Mouse (Mus musculus): ENCODE results near the gene Sept1. TPM values are rescaled to one million over a fixed set of nuclear protein-coding genes. Genes with fewer than 3 reads are reported as not detected.

Sept1 gene
- polyA plus RNA-seq, 1 experiment from 2014 or later: 36.6 TPM

- 97% methylated on average over 15 of the region's 15 CpGs for WGBS
- Histone ChIP-seq H3K4me3 (ENCODE audit: low read depth, low read length) (no peak overlapping the region), H3K27me3 (ENCODE audit: control insufficient read depth, insufficient read depth, low read length) (no peaks in the 10 kb centered on the region), H3K36me3 (ENCODE audit: control insufficient read depth, insufficient read depth, low read length) (peaks cover 8% of the 10 kb centered on the region; the same call in 1 of the 2 replicates), H3K27ac (ENCODE audit: low read depth, low read length) (no peak overlapping the region), H3K9me3 (ENCODE audit: control insufficient read depth, low read length) (no peaks in the 10 kb centered on the region), H3K4me1 (replicated peaks; ENCODE audit: control insufficient read depth, insufficient read depth, low read length) (peaks cover 4% of the 10 kb centered on the region; the same call in 1 of the 2 replicates), H3K4me2 (ENCODE audit: low read depth, low read length, severe bottlenecking) (no peak overlapping the region), H3K9ac (ENCODE audit: low read length) (no peak overlapping the region)
- no peak for ATAC-seq (replicated peaks; ENCODE audit: low FRiP score)
- DNase-seq (ENCODE audit: low spot score): no peak
These were observed 39.6 kb upstream of the Sept1 start for GRCm38 (mm10) chr7:127272566-127272965.

DNA sequence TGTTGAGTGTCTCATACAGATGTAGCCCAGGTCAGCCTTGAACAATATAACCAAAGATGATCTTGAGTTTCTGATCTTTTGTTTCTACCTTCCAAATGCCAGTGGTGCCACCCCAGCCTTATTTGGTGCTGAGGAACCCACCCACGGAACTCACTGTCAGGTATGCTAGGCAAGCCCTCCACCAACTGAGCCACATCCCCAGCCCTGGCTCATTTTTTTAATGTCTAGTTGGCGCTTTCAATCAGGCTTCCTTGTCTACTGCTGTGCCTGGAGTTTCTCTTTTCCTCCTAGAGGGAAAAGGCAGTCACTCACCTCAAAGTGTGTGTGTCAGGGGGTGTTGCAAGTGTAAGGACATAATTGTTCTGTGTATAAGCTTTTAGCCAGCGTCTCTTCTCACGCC, 38.2 kb upstream of the Sept1 start:
- 94% methylated on average over 4 of the region's 4 CpGs for WGBS
- no peak overlapping the region for H3K4me3 ChIP-seq (ENCODE audit: low read depth, low read length)
- DNase-seq (ENCODE audit: low spot score): no peak
- H3K9me3 ChIP-seq (ENCODE audit: control insufficient read depth, low read length): no peaks in the 10 kb centered on the region
- no peaks in the 10 kb centered on the region for H3K27me3 ChIP-seq (ENCODE audit: control insufficient read depth, insufficient read depth, low read length)
- no peak overlapping the region for H3K4me2 ChIP-seq (ENCODE audit: low read depth, low read length, severe bottlenecking)
- H3K36me3 ChIP-seq (ENCODE audit: control insufficient read depth, insufficient read depth, low read length): peaks cover 8% of the 10 kb centered on the region; the same call in 1 of the 2 replicates
- H3K4me1 ChIP-seq (replicated peaks; ENCODE audit: control insufficient read depth, insufficient read depth, low read length): peaks cover 4% of the 10 kb centered on the region; the same call in 1 of the 2 replicates
- no peak for ATAC-seq (replicated peaks; ENCODE audit: low FRiP score)
- no peak overlapping the region for H3K27ac ChIP-seq (ENCODE audit: low read depth, low read length)
- no peak overlapping the region for H3K9ac ChIP-seq (ENCODE audit: low read length)

- no peak overlapping the region for H3K4me3 ChIP-seq (ENCODE audit: low read depth, low read length)
- 94% methylated on average over 5 of the region's 5 CpGs for WGBS
These were observed 37.7 kb upstream of the Sept1 start for GRCm38 (mm10) chr7:127270666-127271065.

GRCm38 (mm10) chr7:127270256-127270655, 37.3 kb upstream of the Sept1 start:
- H3K9me3 ChIP-seq (ENCODE audit: control insufficient read depth, low read length): no peaks in the 10 kb centered on the region
- H3K4me2 ChIP-seq (ENCODE audit: low read depth, low read length, severe bottlenecking): no peak overlapping the region
- H3K27ac ChIP-seq (ENCODE audit: low read depth, low read length): no peak overlapping the region
- no peak for ATAC-seq (replicated peaks; ENCODE audit: low FRiP score)
- no peaks in the 10 kb centered on the region for H3K27me3 ChIP-seq (ENCODE audit: control insufficient read depth, insufficient read depth, low read length)
- no peak overlapping the region for H3K9ac ChIP-seq (ENCODE audit: low read length)
- no peak overlapping the region for H3K4me3 ChIP-seq (ENCODE audit: low read depth, low read length)
- H3K36me3 ChIP-seq (ENCODE audit: control insufficient read depth, insufficient read depth, low read length): peaks cover 8% of the 10 kb centered on the region; the same call in 1 of the 2 replicates
- 89% methylated on average over 2 of the region's 2 CpGs for WGBS
- H3K4me1 ChIP-seq (replicated peaks; ENCODE audit: control insufficient read depth, insufficient read depth, low read length): peaks cover 4% of the 10 kb centered on the region; the same call in 1 of the 2 replicates
- no peak for DNase-seq (ENCODE audit: low spot score)

More at GRCm38 (mm10) chr7:127270666-127271065, 37.7 kb upstream of the Sept1 start:
- H3K36me3 ChIP-seq (ENCODE audit: control insufficient read depth, insufficient read depth, low read length): peaks cover 8% of the 10 kb centered on the region; the same call in 1 of the 2 replicates
- no peaks in the 10 kb centered on the region for H3K27me3 ChIP-seq (ENCODE audit: control insufficient read depth, insufficient read depth, low read length)
- no peak for DNase-seq (ENCODE audit: low spot score)
- no peak overlapping the region for H3K27ac ChIP-seq (ENCODE audit: low read depth, low read length)
- no peak overlapping the region for H3K9ac ChIP-seq (ENCODE audit: low read length)
- H3K4me2 ChIP-seq (ENCODE audit: low read depth, low read length, severe bottlenecking): no peak overlapping the region
- no peaks in the 10 kb centered on the region for H3K9me3 ChIP-seq (ENCODE audit: control insufficient read depth, low read length)
- ATAC-seq (replicated peaks; ENCODE audit: low FRiP score): no peak
- H3K4me1 ChIP-seq (replicated peaks; ENCODE audit: control insufficient read depth, insufficient read depth, low read length): peaks cover 4% of the 10 kb centered on the region; the same call in 1 of the 2 replicates

GRCm38 (mm10) chr7:127263526-127263925, 30.6 kb upstream of the Sept1 start:
- Histone ChIP-seq H3K4me1 (replicated peaks; ENCODE audit: control insufficient read depth, insufficient read depth, low read length) (peaks cover 7% of the 10 kb centered on the region), H3K4me3 (ENCODE audit: low read depth, low read length) (no peak overlapping the region), H3K9me3 (ENCODE audit: control insufficient read depth, low read length) (no peaks in the 10 kb centered on the region), H3K27ac (ENCODE audit: low read depth, low read length) (no peak overlapping the region), H3K36me3 (ENCODE audit: control insufficient read depth, insufficient read depth, low read length) (no peaks in the 10 kb centered on the region), H3K4me2 (ENCODE audit: low read depth, low read length, severe bottlenecking) (no peak overlapping the region), H3K9ac (ENCODE audit: low read length) (no peak overlapping the region), H3K27me3 (ENCODE audit: control insufficient read depth, insufficient read depth, low read length) (no peaks in the 10 kb centered on the region)
- ATAC-seq (replicated peaks; ENCODE audit: low FRiP score) (no peak), DNase-seq (ENCODE audit: low spot score) (no peak)
- WGBS: 98% methylated on average over 3 of the region's 3 CpGs

DNA sequence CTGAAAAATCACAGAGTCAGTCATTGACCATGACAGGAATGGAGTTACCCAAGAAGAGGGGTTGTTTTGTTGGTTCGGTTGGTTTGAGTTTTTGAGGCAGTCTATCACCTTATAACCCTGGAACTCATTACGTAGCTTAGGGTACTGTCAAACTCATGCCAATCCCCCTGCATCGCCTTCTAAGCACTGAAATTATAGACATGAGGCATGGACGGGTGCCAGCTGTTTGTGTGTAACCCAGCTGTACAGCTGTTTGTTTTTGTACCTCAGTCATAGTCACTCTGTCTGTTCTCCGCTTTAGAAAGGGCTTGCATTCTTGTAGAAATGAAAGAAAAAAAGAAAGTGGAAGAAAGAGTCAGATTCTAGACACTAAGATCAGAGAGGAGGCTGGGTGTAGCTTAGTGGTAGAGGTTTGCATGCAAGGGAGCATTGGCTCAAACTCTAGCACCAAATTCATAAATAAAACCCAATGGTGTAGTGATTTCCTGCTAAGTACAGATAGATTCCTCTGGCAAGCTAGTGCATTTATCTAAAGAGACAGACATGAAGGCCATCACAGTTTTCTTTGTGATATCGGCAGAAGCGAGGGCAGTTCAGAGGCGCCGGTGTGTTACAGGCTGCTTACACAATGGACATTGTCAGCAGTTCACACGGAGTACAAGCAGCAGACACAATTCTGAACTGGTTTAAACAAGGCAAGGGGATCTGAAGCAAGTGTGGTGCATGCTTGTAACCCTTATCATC, 29.5 kb upstream of the Sept1 start:
- Histone ChIP-seq H3K27ac (ENCODE audit: low read depth, low read length) (no peak overlapping the region), H3K9me3 (ENCODE audit: control insufficient read depth, low read length) (no peaks in the 10 kb centered on the region), H3K4me3 (ENCODE audit: low read depth, low read length) (no peak overlapping the region), H3K9ac (ENCODE audit: low read length) (no peak overlapping the region), H3K4me2 (ENCODE audit: low read depth, low read length, severe bottlenecking) (no peak overlapping the region), H3K36me3 (ENCODE audit: control insufficient read depth, insufficient read depth, low read length) (no peaks in the 10 kb centered on the region; the same call in 1 of the 2 replicates), H3K4me1 (replicated peaks; ENCODE audit: control insufficient read depth, insufficient read depth, low read length) (peaks cover 7% of the 10 kb centered on the region), H3K27me3 (ENCODE audit: control insufficient read depth, insufficient read depth, low read length) (no peaks in the 10 kb centered on the region)
- 87% methylated on average over 10 of the region's 10 CpGs for WGBS
- DNase-seq (ENCODE audit: low spot score): no peak
- ATAC-seq (replicated peaks; ENCODE audit: low FRiP score): no peak

DNA sequence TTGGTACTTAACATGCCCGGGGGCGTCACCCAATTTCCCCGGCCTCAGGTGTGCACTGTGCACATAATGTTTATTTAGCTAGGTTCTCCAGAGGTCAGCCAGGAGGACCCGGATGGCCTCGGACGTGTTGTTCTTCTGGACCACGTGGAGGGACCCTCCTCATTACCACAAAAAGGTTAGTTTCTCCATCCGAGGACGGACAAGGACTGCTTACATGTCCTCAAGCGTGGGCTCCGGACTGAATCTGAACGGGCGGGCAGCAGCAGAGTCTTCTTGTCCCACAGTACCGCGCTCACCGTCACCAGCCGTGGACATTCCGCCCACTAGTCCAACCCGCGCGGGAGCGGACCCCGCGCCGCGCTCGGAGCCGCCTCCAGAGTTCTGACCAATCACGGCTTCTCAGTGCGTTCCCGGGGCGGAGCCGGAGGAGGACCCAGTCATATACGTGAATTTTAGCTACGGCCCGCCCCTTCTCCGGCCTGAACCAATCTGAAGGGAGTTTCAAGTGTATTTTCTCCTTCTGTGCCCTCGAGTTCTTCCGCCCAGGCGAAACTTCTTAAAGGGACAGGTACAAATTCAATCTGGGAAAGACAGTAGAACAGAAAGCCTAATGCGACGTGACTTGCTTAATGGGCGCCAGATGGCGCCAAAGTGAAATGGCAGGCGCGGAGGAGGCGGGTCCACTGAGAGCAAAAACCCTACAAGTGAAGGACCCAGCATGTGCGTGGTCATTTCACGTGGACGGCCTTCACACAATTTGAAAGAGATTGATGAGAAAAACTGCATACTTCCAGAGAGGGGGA, 27.6 kb upstream of the Sept1 start, which contains the start of gene Dctpp1:
TSS of gene Dctpp1 (minus strand) at position 401 of the 803 bp plus-strand sequence.
- Histone ChIP-seq H3K27ac (ENCODE audit: low read depth, low read length) (no peak within 1 kb of the TSS), H3K9me3 (ENCODE audit: control insufficient read depth, low read length) (no peaks in the 10 kb centered on the region), H3K36me3 (ENCODE audit: control insufficient read depth, insufficient read depth, low read length) (no peaks in the 10 kb centered on the region; the same call in 1 of the 2 replicates), H3K4me3 (ENCODE audit: low read depth, low read length) (peak within 1 kb of the TSS; percentile 68), H3K27me3 (ENCODE audit: control insufficient read depth, insufficient read depth, low read length) (no peaks in the 10 kb centered on the region), H3K4me1 (replicated peaks; ENCODE audit: control insufficient read depth, insufficient read depth, low read length) (peaks cover 7% of the 10 kb centered on the region), H3K4me2 (ENCODE audit: low read depth, low read length, severe bottlenecking) (peak within 1 kb of the TSS; percentile 70), H3K9ac (ENCODE audit: low read length) (peak within 1 kb of the TSS; percentile 70)
- peak; percentile 97 for DNase-seq (ENCODE audit: low spot score)
- peak; percentile 99 for ATAC-seq (replicated peaks; ENCODE audit: low FRiP score)
- under 1% methylated on average over 50 of the region's 50 CpGs for WGBS

- H3K4me1 ChIP-seq (replicated peaks; ENCODE audit: control insufficient read depth, insufficient read depth, low read length): peaks cover 7% of the 10 kb centered on the region
- H3K27ac ChIP-seq (ENCODE audit: low read depth, low read length): no peak overlapping the region
- H3K36me3 ChIP-seq (ENCODE audit: control insufficient read depth, insufficient read depth, low read length): no peaks in the 10 kb centered on the region; the same call in 1 of the 2 replicates
- H3K27me3 ChIP-seq (ENCODE audit: control insufficient read depth, insufficient read depth, low read length): no peaks in the 10 kb centered on the region
- H3K9me3 ChIP-seq (ENCODE audit: control insufficient read depth, low read length): no peaks in the 10 kb centered on the region
- no peak for DNase-seq (ENCODE audit: low spot score)
- H3K4me3 ChIP-seq (ENCODE audit: low read depth, low read length): peak overlapping the region; percentile 68
- H3K4me2 ChIP-seq (ENCODE audit: low read depth, low read length, severe bottlenecking): peak overlapping the region; percentile 70
- WGBS: 73% methylated on average over 8 of the region's 8 CpGs
- no peak for ATAC-seq (replicated peaks; ENCODE audit: low FRiP score)
- peak overlapping the region; percentile 70; the same call in 1 of the 2 replicates for H3K9ac ChIP-seq (ENCODE audit: low read length)
These were observed 26.4 kb upstream of the Sept1 start for GRCm38 (mm10) chr7:127259186-127259905.

All from forebrain, embryonic 11.5 days (tissue).